Mouse (Mus musculus): ENCODE data around the gene Btbd35f3. TPM values are rescaled to one million over a fixed set of nuclear protein-coding genes. Genes with fewer than 3 reads are reported as not detected.
"Not testable (repeated sequence)": the region's sequence is repeated elsewhere in the genome, so short reads cannot be mapped to it uniquely, and the experiment has no call there.

The Btbd35f3 gene
- total RNA-seq (2021): not detected

DNA sequence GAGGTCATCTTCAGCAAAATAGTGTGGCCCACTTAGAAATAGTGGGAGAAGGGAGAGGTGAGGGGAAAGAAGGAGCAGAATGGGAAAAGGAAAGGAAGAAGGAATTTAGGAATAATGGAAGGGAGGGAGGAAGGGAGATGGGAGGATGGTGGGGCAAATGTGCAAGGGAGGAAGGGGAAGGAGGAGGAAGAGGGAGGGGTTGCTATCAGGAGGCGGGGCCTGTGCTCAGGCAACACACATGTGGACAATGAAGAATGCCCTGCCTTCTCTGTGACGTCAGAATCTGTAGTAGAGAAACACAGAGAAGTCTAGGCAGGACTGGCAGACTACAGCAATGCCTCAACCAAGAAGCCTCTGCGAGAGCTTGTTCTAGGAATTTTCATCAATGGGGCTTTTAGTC is at the start of gene Btbd35f3:
Gene Btbd35f3, plus strand, starts transcription at position 301 of the 400 bp plus-strand sequence.
- DNase-seq (ENCODE audit: low spot score in 2 of 2); intact Hi-C loops (cut with DNase I): not testable (repeated sequence)

Other genes starting within 250 kb of the Btbd35f3 start
- not detected for gene Btbd35f16, start 80.7 kb upstream of the Btbd35f3 start, total RNA-seq (2021)
- not detected for gene Btbd35f28, start 158.9 kb downstream of the Btbd35f3 start, total RNA-seq (2021)

Measured in left cerebral cortex, postnatal 25 days (tissue).